Mouse (Mus musculus) adrenal gland, adult 18-20 months (tissue): ENCODE measurements around the gene Sprn. TPM values are rescaled to one million over a fixed set of nuclear protein-coding genes. Genes with fewer than 3 reads are reported as not detected.

Experiments
- DNase-seq, 2 experiments: peaks; one replicate each; pipeline ENCODE4 v3.0.0; 2021 to 2022; ENCODE audit warnings: low spot score in 2 of 2
- long read RNA-seq, 2 experiments: library from polyadenylated mRNA; stranded (forward); transcript quantifications; one replicate each; pipeline ENCODE4 v2.0.0; 2021
- total RNA-seq, 2 experiments: library from RNA; stranded (reverse); gene quantifications; 1 replicate in 1 of 2; 2 replicates in 1 of 2; pipeline ENCODE4 v1.2.3; 2021

Gene Sprn
- under 1 TPM; 0.58 to 0.80 TPM for total RNA-seq
- long read RNA-seq, experiment 1, result 0 reads
- long read RNA-seq, experiment 2, partial matches to known transcripts, result 0 of 3 reads
- long read RNA-seq, experiment 2, other reads (novel, unspliced or antisense), result 2 of 3 reads

- DNase-seq, result no peak
These were observed at the start of gene Sprn for GRCm38 (mm10) chr7:140154218-140154927. Gene Sprn (minus strand): TSS chr7:140154877.

GRCm38 (mm10) chr7:140201090-140201489 is 46.4 kb upstream of the Sprn start:
- DNase-seq, result no peak

GRCm38 (mm10) chr7:140196002-140196401 is 41.3 kb upstream of the Sprn start:
- DNase-seq, result no peak

- no peak for DNase-seq
These were observed 39.4 kb upstream of the Sprn start for GRCm38 (mm10) chr7:140194031-140194430.

- no peak for DNase-seq
These were observed 38.2 kb upstream of the Sprn start for GRCm38 (mm10) chr7:140192851-140193250.

DNA sequence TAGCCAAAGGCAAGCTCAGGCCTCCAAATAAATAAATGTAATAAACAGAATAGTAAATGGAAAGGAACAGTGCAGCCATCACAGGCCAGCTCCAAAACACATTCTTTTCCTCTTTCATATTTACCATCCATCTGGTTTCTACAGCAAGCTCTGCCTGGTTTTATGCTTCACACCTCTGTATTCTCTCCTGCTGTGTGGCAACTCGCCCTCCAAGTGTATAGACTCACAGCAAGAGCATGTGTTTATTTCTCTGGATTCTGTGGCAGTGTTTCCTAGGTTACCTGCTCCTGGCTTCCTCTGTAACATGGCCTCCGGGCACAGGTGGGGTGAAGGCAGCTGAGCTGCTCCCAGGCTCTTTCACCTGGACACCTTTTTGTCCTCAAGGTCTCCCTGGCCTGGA is 37.8 kb upstream of the Sprn start:
- DNase-seq, result no peak

- no peak for DNase-seq
These were observed 35.8 kb upstream of the Sprn start for GRCm38 (mm10) chr7:140190435-140190834.

DNA sequence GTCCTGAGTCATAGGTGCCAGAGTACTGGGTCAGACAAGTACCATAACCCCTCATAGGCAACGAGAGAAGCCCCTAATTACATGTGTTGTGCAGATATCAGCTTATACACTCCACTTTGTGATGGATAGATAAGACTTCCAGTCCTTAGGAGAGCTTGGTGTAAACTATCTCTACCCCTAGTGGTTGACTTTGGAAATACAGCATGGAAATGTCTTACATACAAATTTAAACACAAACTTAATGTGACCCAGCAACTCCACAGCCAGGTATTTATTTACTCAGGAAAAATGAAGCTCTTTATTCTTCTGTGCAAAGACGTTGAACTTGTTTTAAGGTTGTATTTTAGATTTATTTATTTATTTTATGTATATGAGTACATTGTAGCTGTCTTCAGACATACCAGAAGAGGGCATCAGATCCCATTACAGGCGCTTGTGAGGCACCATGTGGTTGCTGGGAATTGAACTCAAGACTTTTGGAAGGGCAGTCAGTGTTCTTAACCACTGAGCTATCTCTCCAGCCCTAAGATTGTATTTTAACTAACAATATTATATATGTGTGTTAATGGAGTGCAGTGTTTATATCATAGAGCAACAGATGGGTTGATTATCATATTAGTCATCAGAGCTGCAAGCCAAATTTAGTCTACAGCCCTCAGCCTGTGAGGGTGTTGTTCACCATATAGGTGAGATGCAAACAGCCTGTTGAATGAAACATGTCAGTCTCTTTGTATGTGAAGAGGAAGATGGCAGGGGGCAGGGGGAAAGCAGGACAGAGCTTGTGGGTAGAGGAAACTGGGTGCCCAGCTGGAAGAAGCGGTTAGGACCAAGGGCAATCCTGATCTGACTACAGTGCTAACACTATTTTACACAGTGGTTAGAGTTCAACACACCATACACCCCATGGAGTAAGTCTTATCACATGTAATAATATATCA is 34.0 kb upstream of the Sprn start:
- DNase-seq, result no peak

GRCm38 (mm10) chr7:140187721-140188390 is 33.2 kb upstream of the Sprn start:
- no peak for DNase-seq

- no peak for DNase-seq
These were observed 32.3 kb upstream of the Sprn start for GRCm38 (mm10) chr7:140186646-140187620.

- DNase-seq, result no peak
These were observed 29.5 kb upstream of the Sprn start for GRCm38 (mm10) chr7:140184206-140184605.

GRCm38 (mm10) chr7:140180692-140181091 is 26.0 kb upstream of the Sprn start:
- no peak for DNase-seq

- DNase-seq, result no peak
These were observed 24.5 kb upstream of the Sprn start for GRCm38 (mm10) chr7:140179176-140179575.

DNA sequence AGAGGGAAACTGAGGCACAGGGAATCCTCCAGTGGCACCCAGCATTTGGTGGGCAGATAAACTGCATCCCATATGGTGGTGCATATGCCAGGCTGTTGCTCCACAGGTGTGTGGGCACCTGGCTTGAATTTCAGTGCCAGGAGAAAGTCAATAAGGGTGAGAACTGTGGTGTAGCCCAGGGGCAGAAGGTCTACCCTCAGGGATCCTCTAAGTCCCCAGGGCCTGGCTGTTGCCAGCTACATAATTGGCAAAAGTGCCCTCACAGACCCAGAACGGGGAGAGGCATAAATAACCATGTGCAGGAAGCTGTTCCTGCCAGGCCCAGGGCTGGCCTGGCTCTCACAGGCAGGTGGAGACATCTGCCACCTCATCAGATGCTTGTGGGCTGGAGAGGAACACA is 18.3 kb upstream of the Sprn start, which contains the start of gene Olfr523:
Gene Olfr523 (plus strand): TSS at position 282 of the 400 bp plus-strand sequence.
- DNase-seq, result no peak

DNA sequence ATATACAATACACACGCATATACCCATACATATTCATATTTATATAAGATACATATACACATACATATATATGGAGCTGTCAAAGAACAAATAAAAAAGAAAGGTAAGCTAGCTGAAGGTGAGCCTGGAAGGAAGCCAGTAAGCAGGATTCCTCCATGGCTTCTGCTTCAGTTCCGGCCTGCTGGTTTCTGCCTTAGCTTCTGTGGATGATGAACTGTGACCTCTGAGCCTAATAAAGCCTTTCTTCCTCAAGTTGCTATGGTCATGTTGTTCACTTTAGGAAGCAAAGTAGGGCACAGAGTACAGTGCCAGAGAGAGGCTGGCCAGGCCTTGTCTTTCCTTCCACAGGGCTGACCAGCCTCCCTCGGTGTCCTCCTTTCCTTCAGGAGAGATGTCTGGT is 16.2 kb upstream of the Sprn start:
- no peak for DNase-seq

DNA sequence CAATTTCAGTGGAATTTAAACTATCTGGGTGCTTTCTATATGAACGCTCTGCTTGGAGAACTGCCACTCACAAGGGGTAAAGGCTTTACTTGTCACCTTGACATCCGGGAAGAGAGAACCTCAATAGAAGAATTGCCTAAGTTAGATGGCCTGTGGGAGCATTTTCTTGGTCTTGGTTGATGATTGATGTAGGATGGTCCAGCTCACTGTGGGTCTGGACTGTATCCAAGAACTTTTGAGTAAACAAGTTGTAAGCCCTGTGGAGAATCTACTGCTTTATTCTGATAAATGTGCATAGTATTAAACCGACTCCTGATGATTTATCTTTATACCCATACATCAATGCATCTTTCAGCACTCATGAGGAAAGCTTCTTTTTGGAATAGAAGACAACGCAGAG is 14.7 kb upstream of the Sprn start:
- no peak for DNase-seq

GRCm38 (mm10) chr7:140167950-140168349 is 13.3 kb upstream of the Sprn start:
- no peak for DNase-seq

DNA sequence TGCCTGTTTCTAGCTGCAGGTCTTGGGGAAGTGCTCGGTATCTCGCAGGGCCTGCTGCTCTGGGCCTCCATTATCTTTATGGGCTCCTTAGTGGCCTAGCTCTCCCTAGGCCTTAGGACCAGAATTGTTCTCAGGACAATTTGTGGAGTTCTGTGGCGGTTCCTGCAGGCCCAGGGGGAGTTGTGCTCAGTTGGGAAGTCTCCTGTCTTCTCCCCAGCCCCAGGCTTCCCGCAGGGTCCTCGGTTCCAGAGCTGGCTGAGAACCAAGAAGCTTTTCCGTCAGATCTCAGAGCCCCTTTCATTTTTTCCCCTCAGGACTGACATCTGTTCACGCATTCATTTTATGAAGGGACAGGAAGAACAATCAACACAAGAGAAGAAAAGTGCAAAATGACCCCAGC is 10.0 kb upstream of the Sprn start, which contains the start of gene Olfr522:
Gene Olfr522 (minus strand): TSS at position 101 of the 400 bp plus-strand sequence.
- no peak for DNase-seq

GRCm38 (mm10) chr7:140160363-140160762 is 5.7 kb upstream of the Sprn start:
- DNase-seq, result no peak

DNA sequence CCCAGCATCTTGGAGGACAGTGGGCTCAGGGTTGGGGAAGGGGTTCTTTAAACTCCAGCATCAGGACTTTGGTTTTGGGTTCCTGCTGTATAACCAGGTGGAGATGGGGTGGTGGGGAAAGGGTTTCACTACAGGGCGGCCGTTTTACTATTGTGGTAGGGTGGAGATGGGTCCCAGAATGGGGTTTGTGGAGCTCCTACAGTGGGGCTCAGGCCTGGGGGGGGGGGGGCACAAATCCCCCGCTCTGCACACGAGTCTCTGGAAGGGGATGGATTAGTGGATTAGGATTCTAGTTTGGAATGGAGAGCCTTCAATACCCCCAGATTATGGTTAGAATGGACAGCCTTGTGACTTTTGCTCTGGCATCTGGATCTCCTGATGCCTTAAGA is 854 bp downstream of the Sprn start:
- DNase-seq, result no peak
